Mouse (Mus musculus): ENCODE results near the gene Prrt1. TPM values are rescaled to one million over a fixed set of nuclear protein-coding genes. Genes with fewer than 3 reads are reported as not detected.

Prrt1 gene
- polyA plus RNA-seq, 1 experiment = not detected

GRCm38 (mm10) chr17:34640778-34641601 is 11.7 kb downstream of the Prrt1 start:
- H3K9ac ChIP-seq (ENCODE audit: low read depth, poor library complexity, severe bottlenecking) = no peak overlapping the region
- H3K36me3 ChIP-seq (ENCODE audit: control insufficient read depth, insufficient read depth, low read length, poor library complexity, severe bottlenecking) = no peaks in the 10 kb centered on the region
- H3K27ac ChIP-seq (ENCODE audit: insufficient read depth, low read length) = no peak overlapping the region
- H3K4me1 ChIP-seq (ENCODE audit: control insufficient read depth, insufficient read depth, low read length) = no peaks in the 10 kb centered on the region
- H3K27me3 ChIP-seq (ENCODE audit: control insufficient read depth, insufficient read depth, low read length, poor library complexity, severe bottlenecking) = no peaks in the 10 kb centered on the region
- no peak overlapping the region for H3K4me3 ChIP-seq (ENCODE audit: low read depth, low read length)
- H3K9me3 ChIP-seq (replicated peaks; ENCODE audit: control insufficient read depth, insufficient read depth, low read length, poor library complexity, severe bottlenecking) = no peaks in the 10 kb centered on the region
- TF ChIP-seq CTCF (IDR thresholded peaks at IDR 0.05; ENCODE audit: low read depth, low read length) (no peak), POLR2A (IDR thresholded peaks at IDR 0.05; ENCODE audit: insufficient read depth, low read length) (no peak), EP300 (IDR thresholded peaks at IDR 0.05; ENCODE audit: insufficient read depth, low read depth, low read length) (no peak)

- Histone ChIP-seq H3K4me1 (ENCODE audit: control insufficient read depth, insufficient read depth, low read length) (no peaks in the 10 kb centered on the region), H3K36me3 (ENCODE audit: control insufficient read depth, insufficient read depth, low read length, poor library complexity, severe bottlenecking) (no peaks in the 10 kb centered on the region), H3K27me3 (ENCODE audit: control insufficient read depth, insufficient read depth, low read length, poor library complexity, severe bottlenecking) (no peaks in the 10 kb centered on the region), H3K4me3 (ENCODE audit: low read depth, low read length) (no peak overlapping the region), H3K9ac (ENCODE audit: low read depth, poor library complexity, severe bottlenecking) (no peak overlapping the region), H3K27ac (ENCODE audit: insufficient read depth, low read length) (no peak overlapping the region), H3K9me3 (replicated peaks; ENCODE audit: control insufficient read depth, insufficient read depth, low read length, poor library complexity, severe bottlenecking) (no peaks in the 10 kb centered on the region)
- TF ChIP-seq POLR2A (IDR thresholded peaks at IDR 0.05; ENCODE audit: insufficient read depth, low read length) = no peak
- TF ChIP-seq EP300 (IDR thresholded peaks at IDR 0.05; ENCODE audit: insufficient read depth, low read depth, low read length) = no peak
- TF ChIP-seq CTCF (IDR thresholded peaks at IDR 0.05; ENCODE audit: low read depth, low read length) = no peak
These were observed 12.6 kb downstream of the Prrt1 start for GRCm38 (mm10) chr17:34641945-34642344.

DNA sequence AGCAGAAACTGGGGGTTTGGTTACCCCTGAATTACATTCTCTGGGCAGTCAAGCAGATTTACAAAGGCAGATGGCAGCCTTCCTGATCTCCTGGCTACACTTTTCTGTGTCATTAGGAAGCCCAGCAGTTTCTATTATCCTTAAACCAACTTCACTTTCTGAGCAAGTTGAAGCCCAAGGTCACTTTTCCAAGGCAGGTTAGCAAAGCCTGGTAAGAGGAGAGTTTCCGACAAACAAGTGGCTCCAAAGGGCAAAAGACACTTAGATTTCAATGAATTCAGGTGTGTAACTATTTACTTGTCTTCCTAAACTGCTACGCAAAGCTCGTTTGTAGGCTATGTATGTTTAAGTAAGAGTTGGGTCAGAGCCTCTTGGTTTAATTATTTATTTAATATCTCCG is 14.0 kb downstream of the Prrt1 start:
- Histone ChIP-seq H3K36me3 (ENCODE audit: control insufficient read depth, insufficient read depth, low read length, poor library complexity, severe bottlenecking) (no peaks in the 10 kb centered on the region), H3K27ac (ENCODE audit: insufficient read depth, low read length) (no peak overlapping the region), H3K9me3 (replicated peaks; ENCODE audit: control insufficient read depth, insufficient read depth, low read length, poor library complexity, severe bottlenecking) (no peaks in the 10 kb centered on the region), H3K9ac (ENCODE audit: low read depth, poor library complexity, severe bottlenecking) (no peak overlapping the region), H3K4me3 (ENCODE audit: low read depth, low read length) (no peak overlapping the region), H3K27me3 (ENCODE audit: control insufficient read depth, insufficient read depth, low read length, poor library complexity, severe bottlenecking) (no peaks in the 10 kb centered on the region), H3K4me1 (ENCODE audit: control insufficient read depth, insufficient read depth, low read length) (no peaks in the 10 kb centered on the region)
- no peak for TF ChIP-seq CTCF (IDR thresholded peaks at IDR 0.05; ENCODE audit: low read depth, low read length)
- TF ChIP-seq EP300 (IDR thresholded peaks at IDR 0.05; ENCODE audit: insufficient read depth, low read depth, low read length) = no peak
- TF ChIP-seq POLR2A (IDR thresholded peaks at IDR 0.05; ENCODE audit: insufficient read depth, low read length) = no peak

DNA sequence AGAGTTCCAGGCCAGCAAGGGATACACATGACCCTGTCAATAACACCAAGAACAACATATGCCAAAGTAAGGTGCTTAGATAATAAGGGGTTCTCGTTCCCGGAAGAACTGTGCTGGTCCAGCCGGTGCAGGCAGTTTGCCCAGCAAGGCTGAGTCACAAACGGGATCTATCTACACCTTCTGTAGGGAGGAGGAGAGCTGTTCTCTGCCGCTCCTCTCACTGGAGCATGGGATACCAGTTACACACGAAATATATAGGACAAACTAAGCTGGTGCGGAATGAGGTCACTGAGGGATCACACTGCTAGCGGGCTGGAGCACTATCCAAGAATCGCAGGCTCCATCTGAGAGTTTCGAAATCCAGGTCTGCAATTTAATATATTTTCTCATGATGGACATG is 14.6 kb downstream of the Prrt1 start:
- Histone ChIP-seq H3K4me3 (ENCODE audit: low read depth, low read length) (no peak overlapping the region), H3K4me1 (ENCODE audit: control insufficient read depth, insufficient read depth, low read length) (no peaks in the 10 kb centered on the region), H3K27me3 (ENCODE audit: control insufficient read depth, insufficient read depth, low read length, poor library complexity, severe bottlenecking) (no peaks in the 10 kb centered on the region), H3K36me3 (ENCODE audit: control insufficient read depth, insufficient read depth, low read length, poor library complexity, severe bottlenecking) (no peaks in the 10 kb centered on the region), H3K9ac (ENCODE audit: low read depth, poor library complexity, severe bottlenecking) (no peak overlapping the region), H3K27ac (ENCODE audit: insufficient read depth, low read length) (no peak overlapping the region), H3K9me3 (replicated peaks; ENCODE audit: control insufficient read depth, insufficient read depth, low read length, poor library complexity, severe bottlenecking) (no peaks in the 10 kb centered on the region)
- TF ChIP-seq POLR2A (IDR thresholded peaks at IDR 0.05; ENCODE audit: insufficient read depth, low read length) (no peak), EP300 (IDR thresholded peaks at IDR 0.05; ENCODE audit: insufficient read depth, low read depth, low read length) (no peak), CTCF (IDR thresholded peaks at IDR 0.05; ENCODE audit: low read depth, low read length) (no peak)

GRCm38 (mm10) chr17:34644608-34645007 is 15.3 kb downstream of the Prrt1 start, which contains the start of gene Fkbpl:
Fkbpl (plus strand) TSS chr17:34644764.
- peaks cover 4% of the 10 kb centered on the region; the same call in 1 of the 2 replicates for H3K36me3 ChIP-seq (ENCODE audit: control insufficient read depth, insufficient read depth, low read length, poor library complexity, severe bottlenecking)
- no peaks in the 10 kb centered on the region for H3K27me3 ChIP-seq (ENCODE audit: control insufficient read depth, insufficient read depth, low read length, poor library complexity, severe bottlenecking)
- no peak within 1 kb of the TSS; the same call in 1 of the 2 replicates for H3K27ac ChIP-seq (ENCODE audit: insufficient read depth, low read length)
- no peaks in the 10 kb centered on the region for H3K4me1 ChIP-seq (ENCODE audit: control insufficient read depth, insufficient read depth, low read length)
- peak within 1 kb of the TSS; percentile 98 for H3K4me3 ChIP-seq (ENCODE audit: low read depth, low read length)
- TF ChIP-seq EP300 (IDR thresholded peaks at IDR 0.05; ENCODE audit: insufficient read depth, low read depth, low read length) = no peak
- no peak for TF ChIP-seq POLR2A (IDR thresholded peaks at IDR 0.05; ENCODE audit: insufficient read depth, low read length)
- TF ChIP-seq CTCF (IDR thresholded peaks at IDR 0.05; ENCODE audit: low read depth, low read length) = no peak
- no peaks in the 10 kb centered on the region for H3K9me3 ChIP-seq (replicated peaks; ENCODE audit: control insufficient read depth, insufficient read depth, low read length, poor library complexity, severe bottlenecking)
- H3K9ac ChIP-seq (ENCODE audit: low read depth, poor library complexity, severe bottlenecking) = peak within 1 kb of the TSS; percentile 49

DNA sequence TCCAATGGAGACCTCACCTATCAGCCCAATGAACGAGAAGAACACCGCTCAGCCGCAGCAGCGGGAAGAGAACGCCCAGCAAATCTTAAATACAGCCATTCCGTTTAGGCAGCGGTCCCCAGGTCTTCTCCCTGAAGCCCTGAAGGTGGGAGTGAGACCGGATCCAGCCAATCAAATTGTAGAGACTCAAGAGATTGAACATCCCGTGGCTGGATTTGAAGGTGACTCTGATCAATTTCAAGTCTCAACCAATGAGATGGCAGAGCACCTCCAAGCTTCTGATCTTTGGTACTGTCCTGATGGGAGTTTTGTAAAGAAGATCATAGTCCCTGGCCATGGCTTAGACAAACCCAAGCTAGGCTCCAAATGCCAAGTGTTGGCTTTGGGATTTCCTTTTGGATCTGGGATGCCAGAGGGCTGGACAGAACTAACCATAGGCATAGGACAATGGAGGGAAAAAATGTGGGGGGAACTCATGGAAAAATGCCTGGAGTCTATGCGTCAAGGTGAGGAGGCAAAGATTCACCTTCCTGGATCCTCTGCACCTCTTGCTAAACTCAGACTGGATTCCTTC is 16.0 kb downstream of the Prrt1 start:
- Histone ChIP-seq H3K27ac (ENCODE audit: insufficient read depth, low read length) (no peak overlapping the region), H3K9me3 (replicated peaks; ENCODE audit: control insufficient read depth, insufficient read depth, low read length, poor library complexity, severe bottlenecking) (no peaks in the 10 kb centered on the region), H3K4me1 (ENCODE audit: control insufficient read depth, insufficient read depth, low read length) (no peaks in the 10 kb centered on the region), H3K4me3 (ENCODE audit: low read depth, low read length) (peak overlapping the region; percentile 98), H3K27me3 (ENCODE audit: control insufficient read depth, insufficient read depth, low read length, poor library complexity, severe bottlenecking) (no peaks in the 10 kb centered on the region), H3K9ac (ENCODE audit: low read depth, poor library complexity, severe bottlenecking) (peak overlapping the region; percentile 49), H3K36me3 (ENCODE audit: control insufficient read depth, insufficient read depth, low read length, poor library complexity, severe bottlenecking) (peaks cover 4% of the 10 kb centered on the region; the same call in 1 of the 2 replicates)
- no peak for TF ChIP-seq EP300 (IDR thresholded peaks at IDR 0.05; ENCODE audit: insufficient read depth, low read depth, low read length)
- no peak for TF ChIP-seq CTCF (IDR thresholded peaks at IDR 0.05; ENCODE audit: low read depth, low read length)
- no peak for TF ChIP-seq POLR2A (IDR thresholded peaks at IDR 0.05; ENCODE audit: insufficient read depth, low read length)

Data from ES-Bruce4 (cell line).